Mouse (Mus musculus) embryonic fibroblast, embryonic 13.5 days (primary cell): Measurements from ENCODE around the gene Sptbn2. TPM values are rescaled to one million over a fixed set of nuclear protein-coding genes. Genes with fewer than 3 reads are reported as not detected.

Experiments
- H3K27ac ChIP-seq: 2 replicates; pipeline ENCODE4 v1.5.1; 2012; ENCODE audit warnings: low read length, control low read depth, inconsistent platforms; ENCODE audit not compliant: insufficient read depth
- H3K4me1 ChIP-seq: 2 replicates; pipeline ENCODE4 v1.6.1; 2011; ENCODE audit warnings: low read length; ENCODE audit not compliant: control insufficient read depth, insufficient read depth
- H3K4me3 ChIP-seq: 2 replicates; pipeline ENCODE4 v1.5.1; 2011; ENCODE audit warnings: mild to moderate bottlenecking, control low read depth, low read length; ENCODE audit not compliant: insufficient read depth
- CTCF ChIP-seq: IDR thresholded peaks from 2 replicates; pipeline ENCODE4 v1.5.1; 2011; ENCODE audit warnings: mild to moderate bottlenecking, control low read depth, low read length, moderate library complexity, borderline replicate concordance; ENCODE audit not compliant: insufficient read depth
- POLR2A ChIP-seq: IDR thresholded peaks from 2 replicates; pipeline ENCODE4 v1.6.1; 2011; ENCODE audit warnings: low read depth, mild to moderate bottlenecking, control low read depth, low read length, moderate library complexity
- polyA plus RNA-seq: library from polyadenylated mRNA; stranded (reverse); fragments of >200 nt; gene quantifications from 2 replicates; pipeline ENCODE4 v1.2.4, GENCODE M21; 2011; ENCODE audit warnings: low read depth; ENCODE audit not compliant: missing spikeins, insufficient read length

The Sptbn2 gene
- polyA plus RNA-seq, 1 experiment, result not detected

DNA sequence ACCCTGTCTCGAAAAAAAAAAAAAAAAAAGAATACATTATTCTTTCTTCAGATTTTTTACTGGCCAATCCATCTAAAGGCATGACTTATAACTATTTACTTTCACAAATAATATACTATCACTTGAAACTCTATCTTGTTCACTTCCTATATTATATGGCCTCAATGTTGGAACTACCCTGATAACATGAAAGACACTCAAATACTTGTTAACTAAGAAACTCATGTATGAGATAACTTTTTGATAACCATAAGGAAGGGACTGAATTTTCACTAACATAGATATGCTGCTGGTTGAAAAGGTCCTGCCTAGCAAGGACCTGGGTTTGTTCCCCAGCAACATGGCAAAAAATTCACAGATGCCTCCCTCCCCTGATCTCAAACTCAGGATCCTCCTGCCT lies 85.0 kb downstream of the Sptbn2 start:
- TF ChIP-seq CTCF (no peak), POLR2A (no peak)
- no peak overlapping the region for H3K4me3 ChIP-seq
- H3K4me1 ChIP-seq, result 0 out of 2 replicates have a peak, but pooled peaks cover 2% of the 10 kb centered on the region
- H3K27ac ChIP-seq, result no peak overlapping the region

DNA sequence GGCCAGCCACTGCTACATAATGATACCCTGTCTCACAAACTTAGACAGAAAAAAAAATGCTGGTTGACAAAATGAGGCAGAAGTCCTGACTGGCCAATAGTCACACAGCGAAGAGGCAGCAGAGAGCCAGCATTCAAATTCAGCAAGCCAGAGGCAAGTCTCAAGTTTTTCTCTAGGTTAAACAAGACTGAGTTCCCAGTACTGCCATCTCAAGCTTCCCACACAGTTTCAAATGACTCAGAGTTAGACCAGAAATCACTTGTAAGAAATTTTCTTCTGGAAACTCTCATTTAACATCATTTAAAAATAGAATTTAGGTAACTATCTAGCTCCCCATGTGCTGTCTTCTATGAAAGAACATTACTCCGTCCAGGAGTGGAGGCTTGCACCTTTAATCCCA lies 86.9 kb downstream of the Sptbn2 start:
- H3K4me3 ChIP-seq, result no peak overlapping the region
- peak overlapping the region; percentile 9; the same call in 1 of the 2 replicates for H3K27ac ChIP-seq
- no peaks in the 10 kb centered on the region for H3K4me1 ChIP-seq
- no peak for TF ChIP-seq POLR2A
- no peak for TF ChIP-seq CTCF

DNA sequence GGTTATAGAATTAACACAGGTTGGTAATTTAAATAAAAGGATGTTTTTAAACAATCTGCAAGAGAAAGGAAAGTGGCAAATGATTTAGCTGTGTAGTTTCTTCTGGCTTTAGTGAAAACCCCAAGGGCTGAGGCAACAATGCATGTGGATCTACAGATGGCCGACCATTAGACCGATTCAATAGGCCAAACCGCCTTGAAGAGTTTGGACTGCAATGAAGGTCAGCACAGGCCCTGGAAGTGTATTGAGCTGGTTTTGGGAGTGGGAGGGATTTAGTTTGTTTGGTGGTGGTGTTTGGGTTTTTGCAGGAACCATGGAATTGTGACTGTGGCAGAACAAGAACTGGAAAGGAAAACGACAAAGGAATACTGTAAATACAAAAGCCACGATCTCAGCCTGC lies 88.1 kb downstream of the Sptbn2 start:
- Histone ChIP-seq H3K4me1 (no peaks in the 10 kb centered on the region), H3K4me3 (no peak overlapping the region), H3K27ac (no peak overlapping the region)
- TF ChIP-seq CTCF, result no peak
- no peak for TF ChIP-seq POLR2A

Other genes starting within 250 kb of the Sptbn2 start
- gene Syt12, start 233.7 kb upstream of the Sptbn2 start, polyA plus RNA-seq, result 1.4 and 1.9 TPM in 2 replicates
- not detected in 2 replicates for gene 2010003K11Rik, start 212.6 kb upstream of the Sptbn2 start, polyA plus RNA-seq
- gene Pcx, start 200.7 kb upstream of the Sptbn2 start, polyA plus RNA-seq, result 16.4 and 17.3 TPM in 2 replicates
- gene Lrfn4, start 95.5 kb upstream of the Sptbn2 start, polyA plus RNA-seq, result 20.2 and 20.3 TPM in 2 replicates
- 24.9 and 27.5 TPM in 2 replicates for gene Rce1, start 85.5 kb upstream of the Sptbn2 start, polyA plus RNA-seq
- 0.50 TPM in 1 of 2 replicates, not detected in the other for gene Gm960, start 12.5 kb upstream of the Sptbn2 start, polyA plus RNA-seq
- 7.0 and 11.9 TPM in 2 replicates for gene Rbm4b, start 45.3 kb downstream of the Sptbn2 start, polyA plus RNA-seq
- 39.8 and 48.3 TPM in 2 replicates for gene Rbm4, start 82.7 kb downstream of the Sptbn2 start, polyA plus RNA-seq
- 7.8 and 16.1 TPM in 2 replicates for gene Gm21992, start 100.4 kb downstream of the Sptbn2 start, polyA plus RNA-seq
- 33.4 and 33.6 TPM in 2 replicates for gene Rbm14, start 100.5 kb downstream of the Sptbn2 start, polyA plus RNA-seq
- 43.3 and 48.7 TPM in 2 replicates for gene Ccs, start 128.2 kb downstream of the Sptbn2 start, polyA plus RNA-seq
- gene Ccdc87, start 128.2 kb downstream of the Sptbn2 start, polyA plus RNA-seq, result 0.26 TPM in 1 of 2 replicates, not detected in the other
- 20.3 and 23.5 TPM in 2 replicates for gene Ctsf, start 144.0 kb downstream of the Sptbn2 start, polyA plus RNA-seq
- gene Actn3, start 166.7 kb downstream of the Sptbn2 start, polyA plus RNA-seq, result 1.4 and 1.5 TPM in 2 replicates
- 9.5 and 11.1 TPM in 2 replicates for gene Zdhhc24, start 167.5 kb downstream of the Sptbn2 start, polyA plus RNA-seq
- 1.7 and 4.0 TPM in 2 replicates for gene Bbs1, start 195.5 kb downstream of the Sptbn2 start, polyA plus RNA-seq
- 74.9 and 81.0 TPM in 2 replicates for gene Dpp3, start 217.1 kb downstream of the Sptbn2 start, polyA plus RNA-seq
- gene Peli3, start 232.0 kb downstream of the Sptbn2 start, polyA plus RNA-seq, result 0.99 and 2.5 TPM in 2 replicates